Mouse (Mus musculus) MEL-GATA-1-ER (cell line): Measurements from ENCODE around the gene Has3.

Experiments
- DNase-seq: peaks from one replicate; pipeline ENCODE4 v3.0.0-alpha.2; 2012; ENCODE audit warnings: low read depth; ENCODE audit errors: extremely low read depth

The Has3 gene

GRCm38 (mm10) chr8:106929155-106929913 lies 59.3 kb downstream of the Has3 start:
- DNase-seq = no peak

GRCm38 (mm10) chr8:106929921-106930320 lies 59.9 kb downstream of the Has3 start:
- no peak for DNase-seq

- DNase-seq = no peak
These were observed 62.5 kb downstream of the Has3 start for GRCm38 (mm10) chr8:106932376-106933065.

- no peak for DNase-seq
These were observed 63.6 kb downstream of the Has3 start for GRCm38 (mm10) chr8:106933506-106934143.
